Mouse (Mus musculus): ENCODE data around the gene Aloxe3.

Gene Aloxe3

GRCm38 (mm10) chr11:69125041-69125851 is 450 bp upstream of the Aloxe3 start:
- peak; percentile 60 for DNase-seq (ENCODE audit: low spot score)

- DNase-seq (ENCODE audit: low spot score), result no peak
Measured at GRCm38 (mm10) chr11:69125919-69126705, 416 bp downstream of the Aloxe3 start.

GRCm38 (mm10) chr11:69126706-69127095 is 1.0 kb downstream of the Aloxe3 start:
- no peak for DNase-seq (ENCODE audit: low spot score)

GRCm38 (mm10) chr11:69128426-69129122 is 2.9 kb downstream of the Aloxe3 start:
- DNase-seq (ENCODE audit: low spot score), result no peak

GRCm38 (mm10) chr11:69133566-69133922 is 7.8 kb downstream of the Aloxe3 start:
- no peak for DNase-seq (ENCODE audit: low spot score)

GRCm38 (mm10) chr11:69133923-69134621 is 8.4 kb downstream of the Aloxe3 start:
- DNase-seq (ENCODE audit: low spot score), result no peak

- DNase-seq (ENCODE audit: low spot score), result no peak
Measured at GRCm38 (mm10) chr11:69134622-69134968, 8.9 kb downstream of the Aloxe3 start.

- no peak for DNase-seq (ENCODE audit: low spot score)
Measured at GRCm38 (mm10) chr11:69135361-69135760, 9.7 kb downstream of the Aloxe3 start.

GRCm38 (mm10) chr11:69147546-69147945 is 21.9 kb downstream of the Aloxe3 start:
- no peak for DNase-seq (ENCODE audit: low spot score)

- no peak for DNase-seq (ENCODE audit: low spot score)
Measured at GRCm38 (mm10) chr11:69148451-69148960, 22.8 kb downstream of the Aloxe3 start.

- no peak for DNase-seq (ENCODE audit: low spot score)
Measured at GRCm38 (mm10) chr11:69149728-69150127, 24.0 kb downstream of the Aloxe3 start.

- DNase-seq (ENCODE audit: low spot score), result peak; percentile 56
Measured at GRCm38 (mm10) chr11:69150444-69150843, 24.7 kb downstream of the Aloxe3 start.

- DNase-seq (ENCODE audit: low spot score), result no peak
Measured at GRCm38 (mm10) chr11:69151004-69151403, 25.3 kb downstream of the Aloxe3 start.

GRCm38 (mm10) chr11:69153831-69154230 is 28.1 kb downstream of the Aloxe3 start:
- DNase-seq (ENCODE audit: low spot score), result no peak

GRCm38 (mm10) chr11:69155351-69155750 is 29.7 kb downstream of the Aloxe3 start:
- no peak for DNase-seq (ENCODE audit: low spot score)

GRCm38 (mm10) chr11:69156800-69157199 is 31.1 kb downstream of the Aloxe3 start, which contains the start of gene Alox12b:
TSS of gene Alox12b (plus strand) at chr11:69156989.
- DNase-seq (ENCODE audit: low spot score), result no peak

GRCm38 (mm10) chr11:69169313-69169712 is 43.6 kb downstream of the Aloxe3 start:
- DNase-seq (ENCODE audit: low spot score), result no peak

GRCm38 (mm10) chr11:69171626-69172025 is 45.9 kb downstream of the Aloxe3 start:
- peak; percentile 60 for DNase-seq (ENCODE audit: low spot score)

- DNase-seq (ENCODE audit: low spot score), result no peak
Measured at GRCm38 (mm10) chr11:69172606-69173005, 46.9 kb downstream of the Aloxe3 start.

GRCm38 (mm10) chr11:69174722-69175121 is 49.0 kb downstream of the Aloxe3 start:
- DNase-seq (ENCODE audit: low spot score), result no peak

- no peak for DNase-seq (ENCODE audit: low spot score)
Measured at GRCm38 (mm10) chr11:69178525-69178924, 52.8 kb downstream of the Aloxe3 start.

- no peak for DNase-seq (ENCODE audit: low spot score)
Measured at GRCm38 (mm10) chr11:69179512-69179911, 53.8 kb downstream of the Aloxe3 start.

All from urinary bladder, postnatal 25 days (tissue).